Comparison of ENCODE assay signal across 9 mouse cellular contexts in genomic region chr15:85070561-85070960, GRCm38 (mm10). TPM values are rescaled to one million over a fixed set of nuclear protein-coding genes. Genes with fewer than 3 reads are reported as not detected.
DNase-seq lines count a peak whose midpoint lies in the region; ATAC-seq and TF ChIP-seq lines count a peak whose summit lies in the region.
"Had no signal": no experiment of that assay in that cellular context is flagged by ENCODE, and none has a peak within 500 bp of the region (broad histone marks: within the 10 kb centered on the region; RNA-seq: fewer than 3 reads in every experiment).

No protein-coding gene starts in this region.

- H3K9me3 ChIP-seq in hindbrain, embryonic 14.5 days (ENCODE audit: control insufficient read depth, low read length): no peaks in the 10 kb centered on the region
- no peaks in the 10 kb centered on the region for H3K9me3 ChIP-seq in hindbrain, embryonic 13.5 days
- H3K9me3 ChIP-seq: midbrain, embryonic 12.5 days had no signal

- H3K4me3 ChIP-seq in hindbrain, embryonic 14.5 days (replicated peaks; ENCODE audit: low read length): no peak overlapping the region
- no peak overlapping the region for H3K4me3 ChIP-seq in hindbrain, embryonic 13.5 days
- H3K4me3 ChIP-seq: midbrain, embryonic 12.5 days had no signal

- H3K36me3 ChIP-seq in hindbrain, embryonic 14.5 days (replicated peaks; ENCODE audit: control insufficient read depth, insufficient read depth): no peaks in the 10 kb centered on the region
- H3K36me3 ChIP-seq in hindbrain, embryonic 13.5 days: no peaks in the 10 kb centered on the region
- H3K36me3 ChIP-seq: midbrain, embryonic 12.5 days had no signal

- ATAC-seq in hindbrain, embryonic 14.5 days (ENCODE audit: low FRiP score): no peak
- no peak for ATAC-seq in hindbrain, embryonic 13.5 days (ENCODE audit: low FRiP score)
- ATAC-seq in Patski: no peak
- ATAC-seq in monocyte, adult 5-6 weeks (replicated peaks; ENCODE audit: insufficient number of reproducible peaks, low FRiP score, low TSS enrichment, poor library complexity, severe bottlenecking): peak; percentile 61; the same call in 1 of the 2 replicates

- H3K4me2 ChIP-seq in hindbrain, embryonic 14.5 days (replicated peaks): no peak overlapping the region
- no peak overlapping the region for H3K4me2 ChIP-seq in hindbrain, embryonic 13.5 days
- H3K4me2 ChIP-seq: midbrain, embryonic 12.5 days had no signal

- 49% methylated on average over 2 of the region's 2 CpGs for WGBS in hindbrain, embryonic 14.5 days
- 42% methylated on average over 2 of the region's 2 CpGs for WGBS in hindbrain, embryonic 13.5 days
- WGBS in large intestine, adult 2 months: 18% methylated on average over 2 of the region's 2 CpGs

- in situ Hi-C loops in Patski (cut with MboI; ENCODE audit: low pct_unique_long_range_greater_than_20kb): loop anchor here (5.0 to 10.0 kb wide), 3 partner anchors 68 to 316 kb away; no protein-coding TSS in a partner anchor

- no peaks in the 10 kb centered on the region for H3K27me3 ChIP-seq in hindbrain, embryonic 14.5 days (ENCODE audit: control insufficient read depth, insufficient read depth, low read length)
- H3K27me3 ChIP-seq in hindbrain, embryonic 13.5 days: no peaks in the 10 kb centered on the region
- no peaks in the 10 kb centered on the region for H3K27me3 ChIP-seq in Patski
- H3K27me3 ChIP-seq: midbrain, embryonic 12.5 days had no signal

- H3K9ac ChIP-seq in hindbrain, embryonic 14.5 days: no peak overlapping the region
- H3K9ac ChIP-seq in hindbrain, embryonic 13.5 days: no peak overlapping the region
- H3K9ac ChIP-seq: midbrain, embryonic 12.5 days had no signal

- no peak overlapping the region for H3K27ac ChIP-seq in hindbrain, embryonic 14.5 days
- H3K27ac ChIP-seq in hindbrain, embryonic 13.5 days: no peak overlapping the region
- H3K27ac ChIP-seq: midbrain, embryonic 12.5 days had no signal

- H3K4me1 ChIP-seq in hindbrain, embryonic 14.5 days (replicated peaks; ENCODE audit: control insufficient read depth, insufficient read depth, low read length): no peaks in the 10 kb centered on the region
- no peaks in the 10 kb centered on the region for H3K4me1 ChIP-seq in hindbrain, embryonic 13.5 days (replicated peaks)
- H3K4me1 ChIP-seq: midbrain, embryonic 12.5 days had no signal

- peak; percentile 90 for TF ChIP-seq CTCF in Patski (IDR thresholded peaks at IDR 0.05)

- POLR2A ChIA-PET in Patski (lab: Charles Lee): interaction anchor here (0.6 kb wide), 1 partner anchor 84 kb away, joined by 3 read pairs; no protein-coding TSS in a partner anchor

- DNase-seq in hindbrain, embryonic 14.5 days (ENCODE audit: low spot score): peak; percentile 84
- DNase-seq in CD4-positive helper T cell, adult 2 months (ENCODE audit: low read depth, low spot score): peak; percentile 62
- DNase-seq in Patski (ENCODE audit: low read depth, low spot score): peak; percentile 24
- peak; percentile 14 for DNase-seq in embryo, embryonic 11.5 days (ENCODE audit: low read depth, low spot score)
- peak; percentile 29 for DNase-seq in large intestine, adult 2 months (ENCODE audit: low read depth, low spot score)
- no peak for DNase-seq in right cerebral cortex, postnatal 25 days

- CTCF ChIA-PET in Patski (lab: Charles Lee): interaction anchor here (0.8 to 2.1 kb wide), 19 partner anchors 10 to 316 kb away, joined by 3 to 11 read pairs (median 3); partner anchors contain the start of gene Upk3a

RNA-seq across cellular contexts. Expression of gene Fam118a, which starts 41.8 kb away (rescaled TPM):
- polyA plus RNA-seq in hindbrain, embryonic 14.5 days (2014; fragmentation: Nextera tagmentation; extraction: Ambion mirVana): 30.5 and 32.3 TPM in 2 replicates
- polyA plus RNA-seq in hindbrain, embryonic 13.5 days (2015; fragmentation: Nextera tagmentation; extraction: Ambion mirVana): 26.7 and 30.4 TPM in 2 replicates
- 51.2 TPM for polyA plus RNA-seq in Patski (2021)
- 16.8 and 30.6 TPM in 2 replicates for polyA plus RNA-seq in large intestine, adult 2 months (2012; rRNA removed)
- 7.9 to 12.5 TPM (median 12.3 TPM) in 3 replicates for total RNA-seq in monocyte, adult 5-6 weeks (2017)

RNA-seq across cellular contexts. Expression of gene Upk3a, which starts 53.6 kb away (rescaled TPM):
- polyA plus RNA-seq in hindbrain, embryonic 14.5 days (2014; fragmentation: Nextera tagmentation; extraction: Ambion mirVana): 0.89 and 1.4 TPM in 2 replicates
- 0.26 and 0.66 TPM in 2 replicates for polyA plus RNA-seq in hindbrain, embryonic 13.5 days (2015; fragmentation: Nextera tagmentation; extraction: Ambion mirVana)
- not detected for polyA plus RNA-seq in Patski (2021)
- polyA plus RNA-seq in large intestine, adult 2 months (2012; rRNA removed): 1.3 and 2.1 TPM in 2 replicates
- total RNA-seq in monocyte, adult 5-6 weeks (2017): not detected in 3 replicates
